Mouse (Mus musculus): ENCODE measurements around the gene Apob.
A peak's percentile ranks its signal among the peaks of the same experiment; 100 is the strongest.

Apob gene

GRCm38 (mm10) chr12:8038081-8038730, 60.8 kb downstream of the Apob start:
- ATAC-seq (ENCODE audit: low TSS enrichment) = no peak

GRCm38 (mm10) chr12:8042626-8043394, 65.4 kb downstream of the Apob start:
- no peak for ATAC-seq (ENCODE audit: low TSS enrichment)

GRCm38 (mm10) chr12:8047046-8047445, 69.6 kb downstream of the Apob start:
- no peak for ATAC-seq (ENCODE audit: low TSS enrichment)

- ATAC-seq (ENCODE audit: low TSS enrichment) = no peak
Measured at GRCm38 (mm10) chr12:8047789-8048309, 70.4 kb downstream of the Apob start.

- ATAC-seq (ENCODE audit: low TSS enrichment) = no peak
Measured at GRCm38 (mm10) chr12:8056001-8056640, 78.7 kb downstream of the Apob start.

GRCm38 (mm10) chr12:8059576-8059975, 82.1 kb downstream of the Apob start:
- peak; percentile 81 for ATAC-seq (ENCODE audit: low TSS enrichment)

- no peak for ATAC-seq (ENCODE audit: low TSS enrichment)
Measured at GRCm38 (mm10) chr12:8063363-8064065, 86.1 kb downstream of the Apob start.

Measured in frontal cortex, adult (tissue).